Comparison of ENCODE assay signal across 12 mouse cellular contexts in the genomic region with DNA sequence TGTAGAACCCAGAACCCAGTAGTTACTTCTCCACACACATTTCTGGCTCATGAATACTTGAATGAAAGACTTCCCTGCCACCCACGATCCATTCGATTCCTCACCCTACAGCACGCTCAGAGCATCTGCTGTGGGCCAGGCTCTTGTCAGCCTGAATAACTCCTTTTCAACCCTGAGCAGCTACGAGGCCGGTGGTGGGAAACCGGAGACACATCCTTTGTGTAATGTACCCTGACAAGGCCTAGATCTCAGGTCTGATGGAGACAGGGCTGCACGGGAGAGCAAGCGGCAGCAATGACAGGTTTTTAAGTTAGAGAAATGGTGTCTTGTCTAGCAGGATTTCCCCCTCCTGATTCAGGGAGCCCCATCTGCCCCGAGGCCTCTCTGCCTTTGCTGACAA. TPM values are rescaled to one million over a fixed set of nuclear protein-coding genes. Genes with fewer than 3 reads are reported as not detected.
DNase-seq lines count a peak whose midpoint lies in the region; ATAC-seq and TF ChIP-seq lines count a peak whose summit lies in the region.
"Had no signal": no experiment of that assay in that cellular context is flagged by ENCODE, and none has a peak within 500 bp of the region (broad histone marks: within the 10 kb centered on the region; RNA-seq: fewer than 3 reads in every experiment).

No protein-coding gene starts in this region.

- no peak for TF ChIP-seq EP300 in stomach, postnatal 0 days (optimal IDR thresholded peaks at IDR 0.05)

- DNase-seq in heart, embryonic 10.5 days (ENCODE audit: low spot score): no peak
- no peak for DNase-seq in heart, adult 9 months (ENCODE audit: low spot score in 2 of 2)
- DNase-seq in stomach, postnatal 0 days (ENCODE audit: low spot score): no peak
- DNase-seq in limb, embryonic 14.5 days (ENCODE audit: low spot score): peak; percentile 40
- DNase-seq in c-Kit-positive CD71-positive TER-119-positive erythroid progenitor cells, embryonic 14.5 days (ENCODE audit: low spot score): no peak
- no peak for DNase-seq in adrenal gland, postnatal 14 days

- no peaks in the 10 kb centered on the region for H3K27me3 ChIP-seq in heart, embryonic 10.5 days (ENCODE audit: insufficient read depth, poor library complexity, severe bottlenecking)
- no peaks in the 10 kb centered on the region for H3K27me3 ChIP-seq in stomach, embryonic 16.5 days (ENCODE audit: control insufficient read depth, insufficient read depth, low read length)
- H3K27me3 ChIP-seq in stomach, postnatal 0 days (ENCODE audit: control insufficient read depth, insufficient read depth, low read length): no peaks in the 10 kb centered on the region
- no peaks in the 10 kb centered on the region for H3K27me3 ChIP-seq in limb, embryonic 14.5 days (ENCODE audit: control insufficient read depth, insufficient read depth, low read length)

- no peaks in the 10 kb centered on the region for H3K36me3 ChIP-seq in heart, embryonic 10.5 days
- H3K36me3 ChIP-seq in stomach, embryonic 16.5 days (ENCODE audit: control insufficient read depth, insufficient read depth, low read length): no peaks in the 10 kb centered on the region
- no peaks in the 10 kb centered on the region for H3K36me3 ChIP-seq in stomach, postnatal 0 days (ENCODE audit: control insufficient read depth, insufficient read depth, low read length)
- no peaks in the 10 kb centered on the region for H3K36me3 ChIP-seq in limb, embryonic 14.5 days (ENCODE audit: control insufficient read depth, insufficient read depth, low read length)

- TF ChIP-seq CTCF in stomach, postnatal 0 days (IDR thresholded peaks at IDR 0.05; ENCODE audit: low read depth): no peak

- H3K9ac ChIP-seq in stomach, embryonic 16.5 days (ENCODE audit: low read length): peak overlapping the region; percentile 17; the same call in 1 of the 2 replicates
- H3K9ac ChIP-seq in stomach, postnatal 0 days (ENCODE audit: low read length): no peak overlapping the region; the same call in 1 of the 2 replicates
- H3K9ac ChIP-seq in limb, embryonic 14.5 days (ENCODE audit: low read depth, low read length, severe bottlenecking): no peak overlapping the region

- H3K27ac ChIP-seq in heart, embryonic 10.5 days: peak overlapping the region; percentile 31; the same call in 1 of the 2 replicates
- no peak overlapping the region for H3K27ac ChIP-seq in stomach, embryonic 16.5 days (ENCODE audit: low read length)
- no peak overlapping the region for H3K27ac ChIP-seq in stomach, postnatal 0 days (replicated peaks)
- 0 out of 2 replicates have a peak overlapping the region, but pooled peaks have one; percentile 55 for H3K27ac ChIP-seq in limb, embryonic 14.5 days (replicated peaks; ENCODE audit: low read depth, low read length)

- TF ChIP-seq POLR2A in limb, embryonic 14.5 days (IDR thresholded peaks at IDR 0.05; ENCODE audit: borderline replicate concordance, extremely low read depth, insufficient read depth, insufficient read length): no peak

- peaks cover 39% of the 10 kb centered on the region for H3K4me1 ChIP-seq in heart, embryonic 10.5 days
- peaks cover 31% of the 10 kb centered on the region for H3K4me1 ChIP-seq in stomach, embryonic 16.5 days (ENCODE audit: control insufficient read depth, insufficient read depth, low read length)
- H3K4me1 ChIP-seq in stomach, postnatal 0 days (replicated peaks; ENCODE audit: control insufficient read depth, insufficient read depth): peaks cover 7% of the 10 kb centered on the region
- H3K4me1 ChIP-seq in limb, embryonic 14.5 days (ENCODE audit: control insufficient read depth, insufficient read depth, low read length): peaks cover 30% of the 10 kb centered on the region

- H3K9me3 ChIP-seq in heart, embryonic 10.5 days: no peaks in the 10 kb centered on the region
- no peaks in the 10 kb centered on the region for H3K9me3 ChIP-seq in stomach, embryonic 16.5 days (replicated peaks; ENCODE audit: control insufficient read depth, low read length)
- no peaks in the 10 kb centered on the region for H3K9me3 ChIP-seq in stomach, postnatal 0 days (ENCODE audit: control insufficient read depth, low read length)
- no peaks in the 10 kb centered on the region for H3K9me3 ChIP-seq in limb, embryonic 14.5 days (ENCODE audit: control insufficient read depth, low read length)

- H3K4me3 ChIP-seq in heart, embryonic 10.5 days: no peak overlapping the region
- H3K4me3 ChIP-seq in stomach, embryonic 16.5 days (replicated peaks; ENCODE audit: low read length): no peak overlapping the region
- H3K4me3 ChIP-seq in stomach, postnatal 0 days (ENCODE audit: low read depth, low read length): no peak overlapping the region
- no peak overlapping the region for H3K4me3 ChIP-seq in limb, embryonic 14.5 days (replicated peaks; ENCODE audit: low read length)

- no peak overlapping the region for H3K4me2 ChIP-seq in stomach, embryonic 16.5 days (ENCODE audit: low read depth, low read length)
- H3K4me2 ChIP-seq in stomach, postnatal 0 days (replicated peaks; ENCODE audit: low read depth): no peak overlapping the region
- no peak overlapping the region for H3K4me2 ChIP-seq in limb, embryonic 14.5 days (replicated peaks; ENCODE audit: low read depth, low read length, severe bottlenecking)

- 53% methylated on average over 9 of the region's 9 CpGs for WGBS in heart, embryonic 10.5 days
- WGBS in stomach, embryonic 16.5 days: 37% methylated on average over 9 of the region's 9 CpGs
- WGBS in stomach, postnatal 0 days: 47% methylated on average over 9 of the region's 9 CpGs
- 25% methylated on average over 9 of the region's 9 CpGs for WGBS in limb, embryonic 14.5 days

- no peak for ATAC-seq in stomach, embryonic 16.5 days (ENCODE audit: insufficient read depth, low FRiP score)
- ATAC-seq in stomach, postnatal 0 days (ENCODE audit: low FRiP score, low TSS enrichment): no peak
- no peak for ATAC-seq in limb, embryonic 14.5 days (ENCODE audit: low FRiP score, low read depth)
- no peak for ATAC-seq in inflammation-experienced regulatory T-cells, adult 6 months
- ATAC-seq: activated CD4-positive, CD25-positive, alpha-beta regulatory T cell, adult 4 months; lung, postnatal 0 days had no signal

RNA-seq across cellular contexts. Expression of a gene that starts 20.8 kb away (rescaled TPM):
- polyA plus RNA-seq in heart, embryonic 10.5 days (2016; fragmentation: Nextera tagmentation; extraction: Ambion mirVana): 341 and 642 TPM in 2 replicates
- 166 and 194 TPM in 2 replicates for polyA plus RNA-seq in stomach, embryonic 16.5 days (2015; fragmentation: Nextera tagmentation; extraction: Ambion mirVana)
- polyA plus RNA-seq in stomach, postnatal 0 days (2015; fragmentation: Nextera tagmentation; extraction: Ambion mirVana): 223 and 291 TPM in 2 replicates
- polyA plus RNA-seq in limb, embryonic 14.5 days (2012; rRNA removed): 50.7 and 53.7 TPM in 2 replicates
- 59.0 and 78.6 TPM in 2 replicates for polyA plus RNA-seq in limb, embryonic 14.5 days (2014; fragmentation: Nextera tagmentation; extraction: Ambion mirVana)
- polyA plus RNA-seq in inflammation-experienced regulatory T-cells, adult 6 months (2017; shearing (Covaris generic)): under 1 TPM in 1 of 3 experiments, not detected in 2; 0.64 TPM
- 19.8 and 26.9 TPM in 2 replicates for total RNA-seq in adrenal gland, postnatal 14 days (2021)
- total RNA-seq: common myeloid progenitor, adult 5-6 weeks; granulocyte monocyte progenitor cell, adult 5-6 weeks had no signal
- polyA plus RNA-seq: activated CD4-positive, CD25-positive, alpha-beta regulatory T cell, adult 4 months had no signal

RNA-seq across cellular contexts. Expression of a gene that starts 21.5 kb away (rescaled TPM):
- polyA plus RNA-seq in heart, embryonic 10.5 days (2016; fragmentation: Nextera tagmentation; extraction: Ambion mirVana): 142 and 144 TPM in 2 replicates
- 125 and 139 TPM in 2 replicates for polyA plus RNA-seq in stomach, embryonic 16.5 days (2015; fragmentation: Nextera tagmentation; extraction: Ambion mirVana)
- polyA plus RNA-seq in stomach, postnatal 0 days (2015; fragmentation: Nextera tagmentation; extraction: Ambion mirVana): 104 and 108 TPM in 2 replicates
- polyA plus RNA-seq in limb, embryonic 14.5 days (2012; rRNA removed): 126 and 142 TPM in 2 replicates
- 112 and 115 TPM in 2 replicates for polyA plus RNA-seq in limb, embryonic 14.5 days (2014; fragmentation: Nextera tagmentation; extraction: Ambion mirVana)
- 10 to 100 TPM; 52.9 to 68.4 (median 62.8) TPM for polyA plus RNA-seq in inflammation-experienced regulatory T-cells, adult 6 months (2017; shearing (Covaris generic))
- 92.5 and 101 TPM in 2 replicates for total RNA-seq in adrenal gland, postnatal 14 days (2021)

RNA-seq across cellular contexts. Expression of a gene that starts 35.8 kb away (rescaled TPM):
- 77.9 and 80.0 TPM in 2 replicates for polyA plus RNA-seq in heart, embryonic 10.5 days (2016; fragmentation: Nextera tagmentation; extraction: Ambion mirVana)
- 41.1 and 41.2 TPM in 2 replicates for polyA plus RNA-seq in stomach, embryonic 16.5 days (2015; fragmentation: Nextera tagmentation; extraction: Ambion mirVana)
- polyA plus RNA-seq in stomach, postnatal 0 days (2015; fragmentation: Nextera tagmentation; extraction: Ambion mirVana): 28.8 and 30.0 TPM in 2 replicates
- polyA plus RNA-seq in limb, embryonic 14.5 days (2012; rRNA removed): 77.9 and 114 TPM in 2 replicates
- 15.3 and 21.8 TPM in 2 replicates for polyA plus RNA-seq in limb, embryonic 14.5 days (2014; fragmentation: Nextera tagmentation; extraction: Ambion mirVana)
- under 1 TPM in 1 of 3 experiments, not detected in 2; 0.34 TPM for polyA plus RNA-seq in inflammation-experienced regulatory T-cells, adult 6 months (2017; shearing (Covaris generic))
- 11.0 and 18.3 TPM in 2 replicates for total RNA-seq in adrenal gland, postnatal 14 days (2021)
- total RNA-seq: common myeloid progenitor, adult 5-6 weeks had no signal
- polyA plus RNA-seq: activated CD4-positive, CD25-positive, alpha-beta regulatory T cell, adult 4 months had no signal

Comparison
In these comparisons a context has a peak if more than half of its experiments do, and no peak if none do; other contexts are left out.
1. H3K27ac ChIP-seq: peak in heart, embryonic 10.5 days (single experiment) and limb, embryonic 14.5 days (single experiment); none in stomach, embryonic 16.5 days (single experiment) and stomach, postnatal 0 days (single experiment).
2. RNA of a gene that starts 20.8 kb away (polyA plus RNA-seq): 341 to 642 TPM in heart, embryonic 10.5 days, 223 to 291 TPM in stomach, postnatal 0 days, 166 to 194 TPM in stomach, embryonic 16.5 days and 50.7 to 78.6 TPM in limb, embryonic 14.5 days; 0.64 TPM in inflammation-experienced regulatory T-cells, adult 6 months; every median in the first group is over 10 times any median in the second.
3. RNA of a gene that starts 35.8 kb away (polyA plus RNA-seq): 15.3 to 114 TPM in limb, embryonic 14.5 days, 77.9 to 80.0 TPM in heart, embryonic 10.5 days, 41.1 to 41.2 TPM in stomach, embryonic 16.5 days and 28.8 to 30.0 TPM in stomach, postnatal 0 days; 0.34 TPM in inflammation-experienced regulatory T-cells, adult 6 months; every median in the first group is over 10 times any median in the second.